1 mouse cellular context compared by ENCODE assay signal in genomic region chr11:75540209-75540608, GRCm38 (mm10).
TF ChIP-seq lines count a peak whose summit lies in the region.

No protein-coding gene starts in this region.

TF ChIP-seq in MEL, 35 proteins besides CTCF, POLR2A, EP300 and RAD21 (continued from another document):
- TF ChIP-seq POLR2AphosphoS5 (IDR thresholded peaks at IDR 0.05; ENCODE audit: borderline replicate concordance, low read depth, low read length) (no peak), GATA1 (IDR thresholded peaks at IDR 0.05; ENCODE audit: low read depth, low read length) (no peak), ZKSCAN1 (IDR thresholded peaks at IDR 0.05; ENCODE audit: low read depth, low read length) (no peak), CHD2 (IDR thresholded peaks at IDR 0.05; ENCODE audit: low read length) (no peak), JUND (IDR thresholded peaks at IDR 0.05; ENCODE audit: low read depth, low read length) (no peak)
